Mouse (Mus musculus) myocyte (in vitro differentiated cells): ENCODE measurements around the gene Crybb3.

Source experiments
- CEBPB ChIP-seq: IDR thresholded peaks from 2 replicates; pipeline ENCODE4 v1.6.1; 2011; ENCODE audit warnings: mild to moderate bottlenecking, moderate library complexity; ENCODE audit not compliant: poor library complexity, insufficient read depth, severe bottlenecking
- E2F4 ChIP-seq: IDR thresholded peaks from one replicate; pipeline ENCODE4 v1.6.1; 2011; ENCODE audit warnings: mild to moderate bottlenecking, control low read depth, moderate library complexity; ENCODE audit not compliant: insufficient read depth
- MYOD1 ChIP-seq, 3 experiments: IDR thresholded peaks; one replicate each; pipeline ENCODE4 v1.6.1; 2011; ENCODE audit warnings: control low read depth in 2 of 3, low read depth in 2 of 3, mild to moderate bottlenecking in 2 of 3, moderate library complexity in 1 of 3; ENCODE audit not compliant: insufficient read length in 2 of 3, control insufficient read depth in 1 of 3
- MYOG ChIP-seq, 3 experiments: IDR thresholded peaks; one replicate each; pipeline ENCODE4 v1.6.1; 2011; ENCODE audit warnings: control low read depth in 2 of 3, low read depth in 2 of 3, mild to moderate bottlenecking in 2 of 3; ENCODE audit not compliant: insufficient read length in 2 of 3, control insufficient read depth in 1 of 3, insufficient read depth in 1 of 3
- POLR2A ChIP-seq: IDR thresholded peaks from one replicate; pipeline ENCODE4 v1.6.1; 2011; ENCODE audit warnings: low read depth, mild to moderate bottlenecking, control low read depth, moderate library complexity; ENCODE audit not compliant: insufficient read length
- TCF12 ChIP-seq: IDR thresholded peaks from one replicate; pipeline ENCODE4 v1.6.1; 2011; ENCODE audit warnings: mild to moderate bottlenecking, control low read depth; ENCODE audit not compliant: poor library complexity, insufficient read depth, severe bottlenecking
- TCF3 ChIP-seq: IDR thresholded peaks from one replicate; pipeline ENCODE4 v1.6.1; 2011; ENCODE audit warnings: low read depth, control low read depth; ENCODE audit not compliant: insufficient read length
- USF1 ChIP-seq: IDR thresholded peaks from one replicate; pipeline ENCODE4 v1.6.1; 2011; ENCODE audit warnings: low read depth, mild to moderate bottlenecking, control low read depth, moderate library complexity

- TF ChIP-seq E2F4 (no peak), POLR2A (no peak), TCF12 (no peak), MYOD1 (IDR thresholded peaks at IDR 0.05; ENCODE audit: control insufficient read depth in 1 of 3, insufficient read length in 2 of 3, low read depth in 2 of 3) (no peak), MYOG (IDR thresholded peaks at IDR 0.05; ENCODE audit: control insufficient read depth in 1 of 3, insufficient read depth in 1 of 3, insufficient read length in 2 of 3, low read depth in 2 of 3) (no peak), CEBPB (no peak), USF1 (no peak), TCF3 (no peak)
Observed at GRCm38 (mm10) chr5:113092406-113092805, 11.0 kb upstream of the Crybb3 start.
